Mouse (Mus musculus) limb, embryonic 11.5 days (tissue): ENCODE results near the gene Mast1. TPM values are rescaled to one million over a fixed set of nuclear protein-coding genes. Genes with fewer than 3 reads are reported as not detected.

Source experiments
- ATAC-seq: fragments of 200-750 bp; cut with Nextera tagmentation; 2 replicates; pipeline ENCODE4 v1.8.0; 2017; ENCODE audit warnings: low read depth; ENCODE audit not compliant: insufficient number of reproducible peaks, low FRiP score, low TSS enrichment
- DNase-seq: peaks from one replicate; pipeline ENCODE4 v3.0.0-alpha.2; 2015; ENCODE audit warnings: low spot score
- H3K27ac ChIP-seq: fragments of 300-500 bp; sonication (generic); replicated peaks from 2 replicates; pipeline ENCODE4 v1.5.1; 2014; ENCODE audit warnings: low read depth, mild to moderate bottlenecking, low read length
- H3K27me3 ChIP-seq: fragments of 300-500 bp; sonication (generic); 2 replicates; pipeline ENCODE4 v1.6.1; 2014; ENCODE audit warnings: mild to moderate bottlenecking, low read length, mixed read lengths; ENCODE audit not compliant: control insufficient read depth, insufficient read depth
- H3K36me3 ChIP-seq: fragments of 300-500 bp; sonication (generic); 2 replicates; pipeline ENCODE4 v1.6.1; 2014; ENCODE audit warnings: mild to moderate bottlenecking, low read length, moderate library complexity, mixed read lengths; ENCODE audit not compliant: control insufficient read depth, insufficient read depth
- H3K4me1 ChIP-seq: fragments of 300-500 bp; sonication (generic); 2 replicates; pipeline ENCODE4 v1.6.1; 2014; ENCODE audit warnings: low read length, mixed read lengths; ENCODE audit not compliant: control insufficient read depth, insufficient read depth
- H3K4me2 ChIP-seq: fragments of 300-500 bp; sonication (generic); 2 replicates; pipeline ENCODE4 v1.6.1; 2014; ENCODE audit warnings: low read depth, mild to moderate bottlenecking, moderate library complexity; ENCODE audit not compliant: severe bottlenecking
- H3K4me3 ChIP-seq: fragments of 300-500 bp; sonication (generic); 2 replicates; pipeline ENCODE4 v1.5.1; 2014; ENCODE audit warnings: low read depth, low read length
- H3K9ac ChIP-seq: fragments of 300-500 bp; sonication (generic); 2 replicates; pipeline ENCODE4 v1.6.1; 2014; ENCODE audit warnings: mild to moderate bottlenecking, low read length
- H3K9me3 ChIP-seq: fragments of 300-500 bp; sonication (generic); 2 replicates; pipeline ENCODE4 v1.6.1; 2016; ENCODE audit warnings: low read length; ENCODE audit not compliant: control insufficient read depth
- WGBS: fragments of 180-500 bp; shearing (Covaris S2); extraction: QIAGEN DNeasy Blood & Tissue Kit; methylation state at CpG from one replicate; pipeline ENCODE4 v1.1.7; 2014; 5-methylcytosine and 5-hydroxymethylcytosine counted together
- polyA plus RNA-seq: library from polyadenylated mRNA; unstranded; fragments of >200 nt; fragmentation: Nextera tagmentation; extraction: Ambion mirVana; gene quantifications from 2 replicates; pipeline ENCODE4 v1.2.1, GENCODE M21; 2014

Gene Mast1
- polyA plus RNA-seq, 1 experiment from 2014 or later: 0.17 TPM

- H3K4me1 ChIP-seq: peaks cover 9% of the 10 kb centered on the region
- ATAC-seq (no peak), DNase-seq (peak; percentile 81)
- no peak overlapping the region for H3K27ac ChIP-seq
- H3K9me3 ChIP-seq: no peaks in the 10 kb centered on the region
- H3K4me2 ChIP-seq: no peak overlapping the region
- H3K27me3 ChIP-seq: peaks cover 49% of the 10 kb centered on the region
- no peaks in the 10 kb centered on the region for H3K36me3 ChIP-seq
- H3K9ac ChIP-seq: no peak overlapping the region
- H3K4me3 ChIP-seq: no peak overlapping the region
- 15% methylated on average over 9 of the region's 9 CpGs for WGBS
Observed at GRCm38 (mm10) chr8:84947241-84947545, 10.0 kb upstream of the Mast1 start.

DNA sequence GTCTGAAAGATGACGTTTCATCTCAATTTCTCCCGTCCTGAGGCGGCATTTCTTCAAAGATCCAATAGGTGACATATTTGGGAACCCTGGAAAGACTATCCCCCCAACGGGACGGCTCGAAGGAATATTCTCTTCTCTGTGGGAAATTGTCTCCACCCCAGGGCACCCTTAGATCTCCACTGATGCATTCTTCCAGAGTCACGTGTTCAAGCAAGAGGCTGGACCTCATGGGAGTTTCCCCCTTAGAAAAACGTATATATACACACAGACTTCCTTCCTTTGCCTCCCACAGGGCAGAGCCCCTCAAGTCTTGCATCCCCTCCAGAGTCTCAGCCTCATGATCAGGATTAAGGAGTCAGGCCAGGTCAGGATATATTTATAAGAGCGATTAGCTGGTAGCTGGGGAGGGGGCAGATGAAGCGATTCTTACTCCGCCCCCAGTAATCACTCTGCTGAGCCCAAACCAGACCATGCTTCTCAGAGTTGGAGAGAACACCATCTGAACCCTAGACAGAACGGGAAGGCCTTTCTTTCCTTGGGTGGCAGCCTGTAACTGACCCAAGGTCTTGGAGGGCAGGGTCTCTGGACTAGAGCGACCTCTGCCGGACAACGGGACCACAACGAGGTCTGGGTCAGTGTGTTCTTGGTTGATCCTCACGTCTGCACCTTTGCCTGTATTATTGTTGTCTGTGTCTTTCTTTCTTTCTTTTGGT, 9.5 kb upstream of the Mast1 start, which contains the start of gene Rtbdn:
TSS of gene Rtbdn (plus strand) at position 464 of the 713 bp plus-strand sequence.
- ATAC-seq (no peak), DNase-seq (no peak)
- Histone ChIP-seq H3K27me3 (peaks cover 49% of the 10 kb centered on the region), H3K9ac (no peak within 1 kb of the TSS), H3K36me3 (no peaks in the 10 kb centered on the region), H3K9me3 (no peaks in the 10 kb centered on the region), H3K27ac (no peak within 1 kb of the TSS), H3K4me3 (peak within 1 kb of the TSS; percentile 37), H3K4me1 (peaks cover 9% of the 10 kb centered on the region), H3K4me2 (peak within 1 kb of the TSS; percentile 72)
- 13% methylated on average over 17 of the region's 17 CpGs for WGBS

DNA sequence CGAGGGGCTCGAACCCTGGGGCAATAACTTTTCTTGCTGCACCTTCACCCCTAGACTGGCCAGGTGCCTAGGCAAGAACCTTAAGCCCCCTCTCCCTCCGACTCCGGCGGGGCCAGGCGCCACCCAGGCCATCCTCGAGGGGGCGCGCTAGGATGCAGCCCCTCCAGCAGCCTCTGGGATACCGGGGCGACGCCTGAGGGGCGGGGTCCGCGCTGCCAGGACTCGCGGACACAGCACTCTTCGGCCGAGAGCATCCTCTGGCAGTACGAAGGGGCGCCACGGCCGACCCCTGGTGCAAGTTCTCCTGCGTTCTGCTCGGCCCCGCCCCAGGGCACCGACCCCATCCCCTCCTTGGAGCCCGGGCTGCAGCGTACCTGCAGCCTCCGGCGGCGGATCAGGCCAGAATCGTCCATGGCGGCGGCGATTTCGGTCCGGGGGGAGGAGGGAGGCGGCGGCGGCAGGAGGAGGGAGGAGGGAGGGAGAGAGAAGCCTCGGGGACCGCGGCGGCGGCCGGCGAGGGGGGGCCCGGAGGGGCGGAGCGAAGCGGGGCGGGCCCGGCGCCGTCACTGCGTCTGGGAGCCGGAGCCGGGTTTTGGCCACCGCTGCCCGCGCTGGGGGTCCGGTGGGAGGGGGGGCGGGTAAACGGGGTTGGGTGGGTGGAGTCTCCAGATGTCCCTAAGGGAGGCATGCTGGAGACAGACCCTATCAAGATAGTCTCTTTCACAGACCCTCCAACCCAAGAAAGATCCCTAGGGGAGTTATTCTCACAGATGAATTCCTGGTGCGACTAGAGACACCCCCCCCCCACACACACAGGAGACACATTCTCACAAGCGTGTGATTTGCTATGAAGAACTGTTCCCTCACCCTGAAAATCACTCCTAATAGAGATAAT, 8.7 kb upstream of the Mast1 start:
- H3K36me3 ChIP-seq: no peaks in the 10 kb centered on the region
- peak overlapping the region; percentile 72 for H3K4me2 ChIP-seq
- H3K27me3 ChIP-seq: peaks cover 49% of the 10 kb centered on the region
- no peaks in the 10 kb centered on the region for H3K9me3 ChIP-seq
- DNase-seq (peak; percentile 61), ATAC-seq (peak; percentile 51; the same call in 1 of the 2 replicates)
- peaks cover 9% of the 10 kb centered on the region for H3K4me1 ChIP-seq
- H3K4me3 ChIP-seq: peak overlapping the region; percentile 37
- WGBS: under 1% methylated on average over 48 of the region's 67 CpGs
- H3K27ac ChIP-seq: no peak overlapping the region
- no peak overlapping the region for H3K9ac ChIP-seq

DNA sequence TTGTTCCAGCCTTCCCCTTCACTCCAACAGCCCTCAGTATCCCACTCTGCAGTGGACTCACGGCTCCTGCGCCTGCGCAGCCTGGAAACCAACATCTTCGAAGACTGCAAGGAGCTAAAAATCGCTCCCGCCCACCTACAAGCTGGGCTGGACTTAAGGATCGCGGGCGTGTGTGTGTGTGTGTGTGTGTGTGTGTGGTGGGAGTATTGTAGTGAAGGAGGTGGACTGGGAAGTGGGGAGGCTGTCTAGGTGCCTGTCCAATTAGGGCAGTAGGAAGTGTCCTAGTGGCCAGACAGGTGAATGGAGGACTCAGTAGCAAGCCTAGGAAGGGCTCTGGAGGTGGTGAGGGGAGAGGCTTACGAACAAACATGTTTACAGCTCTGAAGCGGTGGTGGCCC, 8.1 kb upstream of the Mast1 start:
- Histone ChIP-seq H3K4me2 (peak overlapping the region; percentile 72; the same call in 1 of the 2 replicates), H3K9me3 (no peaks in the 10 kb centered on the region), H3K4me1 (peaks cover 9% of the 10 kb centered on the region), H3K9ac (no peak overlapping the region), H3K27ac (no peak overlapping the region), H3K36me3 (no peaks in the 10 kb centered on the region), H3K4me3 (no peak overlapping the region), H3K27me3 (peaks cover 43% of the 10 kb centered on the region)
- DNase-seq (no peak), ATAC-seq (0 out of 2 replicates have a peak, but pooled peaks have one; percentile 20)
- 4% methylated on average over 11 of the region's 11 CpGs for WGBS

DNA sequence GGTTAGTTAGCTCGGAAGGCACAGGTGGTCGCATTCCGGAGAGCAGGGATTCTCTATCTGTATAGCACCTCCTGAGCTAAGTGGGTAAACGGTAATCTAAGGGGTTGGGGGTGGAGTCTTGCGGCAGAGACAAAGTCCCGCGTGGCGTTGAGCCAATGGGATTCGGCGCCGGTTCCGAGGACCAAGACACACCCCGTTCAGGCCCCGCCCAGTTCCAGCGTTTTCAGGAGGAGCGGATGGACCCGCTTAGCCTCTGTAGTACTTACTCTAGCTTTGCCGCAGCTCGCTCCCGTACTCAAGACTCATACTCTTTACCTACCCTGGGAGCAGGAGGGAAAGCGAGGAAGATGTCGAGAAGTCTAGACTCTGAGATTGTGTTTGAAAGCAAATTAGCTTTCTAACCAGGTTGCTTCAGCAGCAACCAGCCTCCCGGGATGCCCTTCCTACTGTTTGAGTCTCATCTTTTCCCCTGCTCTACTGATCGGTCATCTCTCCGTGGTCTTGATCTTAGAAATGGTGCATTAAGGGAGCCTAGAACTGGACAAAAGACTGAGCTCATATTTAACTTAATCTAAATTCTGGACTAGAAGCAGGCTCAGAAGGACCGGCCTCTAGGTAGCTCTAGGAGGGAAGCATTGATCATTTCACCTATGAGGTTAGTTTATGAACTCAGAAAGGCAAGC, 7.5 kb upstream of the Mast1 start:
- 0 out of 2 replicates have a peak, but pooled peaks have one; percentile 48 for ATAC-seq
- no peak overlapping the region for H3K4me2 ChIP-seq
- 3% methylated on average over 26 of the region's 26 CpGs for WGBS

DNA sequence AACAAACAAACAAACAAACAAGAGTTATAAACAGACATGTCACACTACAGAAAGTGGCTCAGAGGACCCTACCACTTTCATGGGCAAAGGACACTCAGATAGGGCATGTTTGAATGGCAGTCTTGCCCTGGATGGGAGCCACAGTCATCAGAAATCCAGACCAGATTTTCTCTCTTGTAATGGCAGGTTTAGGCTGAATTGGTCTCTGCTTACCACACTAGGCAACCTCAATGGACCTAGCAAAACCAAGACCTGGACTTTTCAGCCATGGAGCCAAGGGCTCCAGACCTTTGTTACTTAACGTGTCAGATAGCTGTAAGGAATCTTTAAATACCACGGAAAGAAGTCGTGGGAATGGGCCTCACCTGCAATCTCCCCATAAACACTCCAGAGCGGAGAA, 6.5 kb upstream of the Mast1 start:
- no peak overlapping the region for H3K9ac ChIP-seq
- 18% methylated on average over 4 of the region's 4 CpGs for WGBS
- H3K27me3 ChIP-seq: peaks cover 40% of the 10 kb centered on the region
- H3K4me2 ChIP-seq: no peak overlapping the region
- H3K4me1 ChIP-seq: peaks cover 9% of the 10 kb centered on the region
- no peak for ATAC-seq
- no peaks in the 10 kb centered on the region for H3K36me3 ChIP-seq
- H3K4me3 ChIP-seq: no peak overlapping the region
- no peak for DNase-seq
- no peak overlapping the region for H3K27ac ChIP-seq
- no peaks in the 10 kb centered on the region for H3K9me3 ChIP-seq

More for the DNA sequence above, 7.5 kb upstream of the Mast1 start:
- H3K9ac ChIP-seq: no peak overlapping the region
- H3K4me3 ChIP-seq: no peak overlapping the region
- no peak overlapping the region for H3K27ac ChIP-seq
- H3K4me1 ChIP-seq: peaks cover 9% of the 10 kb centered on the region
- H3K27me3 ChIP-seq: peaks cover 40% of the 10 kb centered on the region
- H3K9me3 ChIP-seq: no peaks in the 10 kb centered on the region
- DNase-seq: peak; percentile 62
- no peaks in the 10 kb centered on the region for H3K36me3 ChIP-seq

DNA sequence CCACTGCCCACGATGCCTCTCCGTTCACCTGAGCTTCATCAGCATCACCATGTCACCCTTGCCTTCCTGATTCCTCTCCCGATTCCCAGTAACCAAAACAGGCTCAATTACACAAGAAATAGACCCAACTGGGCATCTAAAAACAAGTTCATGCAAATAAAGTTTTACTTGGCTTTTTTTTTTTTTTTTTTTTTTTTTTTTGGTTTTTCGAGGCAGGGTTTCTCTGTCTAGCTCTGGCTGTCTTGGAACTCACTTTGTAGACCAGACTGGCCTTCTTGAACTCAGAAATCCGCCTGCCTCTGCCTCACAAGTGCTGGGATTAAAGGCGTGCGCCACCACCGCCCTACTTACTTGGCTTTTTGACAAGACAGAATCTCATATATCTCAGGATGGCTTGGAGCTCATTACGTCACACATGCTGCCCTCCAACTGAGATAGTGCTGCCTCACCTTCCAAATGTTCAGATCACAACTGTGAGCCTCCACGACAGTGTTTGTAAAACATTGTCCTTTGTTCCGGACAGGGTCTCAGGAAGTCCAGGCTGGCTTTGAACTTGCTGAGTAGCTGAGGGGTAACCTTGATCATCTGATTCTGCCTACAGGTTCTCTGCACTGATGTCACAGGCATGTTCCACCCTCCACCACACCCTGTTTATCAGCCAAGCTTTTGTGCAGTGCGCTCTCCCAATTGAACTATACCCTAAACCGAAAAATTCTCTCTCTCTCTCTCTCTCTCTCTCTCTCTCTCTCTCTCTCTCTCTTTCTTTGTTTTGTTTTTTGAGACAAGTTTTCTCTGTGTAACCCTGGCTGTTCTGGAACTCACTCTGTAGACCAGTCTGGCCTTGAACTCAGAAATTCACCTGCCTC, 694 bp upstream of the Mast1 start:
- peaks cover 16% of the 10 kb centered on the region for H3K4me1 ChIP-seq
- no peak overlapping the region for H3K4me3 ChIP-seq
- peaks cover 39% of the 10 kb centered on the region for H3K27me3 ChIP-seq
- no peaks in the 10 kb centered on the region for H3K36me3 ChIP-seq
- no peak overlapping the region; the same call in 1 of the 2 replicates for H3K4me2 ChIP-seq
- no peak overlapping the region for H3K9ac ChIP-seq
- H3K9me3 ChIP-seq: no peaks in the 10 kb centered on the region; the same call in 1 of the 2 replicates
- ATAC-seq: no peak
- WGBS: 64% methylated on average over 13 of the region's 13 CpGs
- no peak for DNase-seq
- no peak overlapping the region for H3K27ac ChIP-seq
